Mouse (Mus musculus): Measurements from ENCODE around the gene Cldn10. TPM values are rescaled to one million over a fixed set of nuclear protein-coding genes. Genes with fewer than 3 reads are reported as not detected.
"Not testable (repeated sequence)": the region's sequence is repeated elsewhere in the genome, so short reads cannot be mapped to it uniquely, and the experiment has no call there.

The Cldn10 gene
- total RNA-seq, 4 experiments from 2014 or later: not detected

DNA sequence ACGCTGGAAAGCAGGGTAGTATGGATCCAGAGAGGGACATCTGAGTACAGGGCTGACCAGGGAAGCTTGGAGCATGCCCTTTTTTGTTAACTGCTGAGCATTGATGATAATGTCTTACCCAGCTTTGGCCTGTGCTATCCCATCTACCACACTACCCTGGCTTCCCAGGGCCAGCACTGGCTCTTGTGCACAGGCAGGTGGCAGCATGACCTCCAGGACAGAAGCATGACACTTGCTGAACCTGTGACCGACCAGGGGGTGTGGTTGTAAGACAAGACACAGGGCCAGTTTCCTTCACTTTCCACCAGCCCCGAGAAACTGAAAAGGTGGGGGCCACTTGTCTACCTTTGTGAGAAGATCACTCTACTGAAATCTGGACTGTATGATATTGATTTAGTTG lies 5.5 kb upstream of the Cldn10 start:
- DNase-seq (ENCODE audit: low spot score in 2 of 2): no peak

DNA sequence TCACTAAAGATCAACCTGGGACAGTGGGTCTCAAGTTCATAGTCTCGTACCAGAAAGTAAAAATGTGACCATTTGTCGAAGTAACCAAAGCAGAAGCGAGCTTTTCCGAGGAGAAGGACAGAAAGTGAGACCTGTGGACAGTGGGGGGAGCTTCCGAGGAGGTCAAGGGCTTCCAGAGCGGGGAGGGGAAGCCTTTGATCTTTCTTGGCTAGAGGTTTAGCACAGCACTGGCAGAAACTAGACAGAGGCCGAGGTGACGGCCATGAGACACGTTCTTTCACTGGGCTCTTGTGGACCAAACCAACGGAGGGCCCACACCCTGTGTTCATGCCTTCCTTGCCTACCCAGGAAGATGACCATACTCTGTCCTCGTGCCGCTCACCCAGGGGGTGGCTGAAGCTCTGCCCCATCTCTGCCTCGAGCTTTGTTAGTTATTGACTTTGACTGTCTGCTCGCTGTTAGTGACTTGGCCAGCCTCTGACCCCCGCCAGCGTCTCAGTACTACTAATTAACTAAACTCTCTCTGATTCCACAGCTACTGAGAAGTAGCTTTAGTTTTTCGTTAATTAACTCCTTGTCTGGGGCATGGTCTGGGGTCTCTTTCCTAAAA lies 4.3 kb upstream of the Cldn10 start:
- no peak for DNase-seq (ENCODE audit: low spot score in 2 of 2)

DNA sequence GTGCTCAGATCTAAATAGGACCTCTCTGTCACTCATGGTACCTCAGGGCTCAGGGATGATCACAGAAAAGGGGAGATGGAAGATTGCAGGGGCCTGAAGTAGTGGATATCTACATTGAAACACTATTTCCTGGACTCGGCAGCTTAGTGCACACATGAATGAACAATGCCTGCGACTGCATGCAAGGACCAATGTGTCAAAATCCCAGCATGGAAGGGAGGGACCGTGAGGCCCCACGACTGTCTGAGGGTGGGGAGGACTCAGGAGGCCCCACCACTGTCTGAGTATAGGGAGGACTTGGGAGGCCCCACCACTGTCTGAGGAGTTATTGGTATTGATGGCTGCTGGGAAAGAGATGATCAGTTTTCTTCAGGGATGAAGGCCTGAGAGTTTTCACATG lies 2.5 kb downstream of the Cldn10 start:
- DNase-seq (ENCODE audit: low spot score in 2 of 2): no peak

DNA sequence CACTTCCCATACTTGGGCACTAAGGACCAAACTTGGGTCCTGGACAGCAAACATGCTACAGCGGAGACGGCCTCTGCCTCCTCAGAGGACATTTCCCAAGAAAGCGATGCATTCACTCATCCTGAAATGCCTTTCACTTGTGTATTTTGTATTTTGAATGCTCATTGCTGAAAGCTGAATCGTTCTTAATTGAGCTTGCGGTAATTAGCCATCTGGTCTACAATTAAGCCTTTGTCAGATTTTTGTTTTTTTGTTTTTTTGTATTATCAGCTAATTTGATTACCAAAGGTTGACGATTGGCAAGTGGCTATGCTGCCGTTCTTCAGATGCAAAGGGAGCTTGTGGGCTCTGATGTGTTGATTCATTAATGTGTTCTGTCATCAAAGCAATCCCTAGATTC lies 5.2 kb downstream of the Cldn10 start:
- DNase-seq (ENCODE audit: low spot score in 2 of 2): no peak

DNA sequence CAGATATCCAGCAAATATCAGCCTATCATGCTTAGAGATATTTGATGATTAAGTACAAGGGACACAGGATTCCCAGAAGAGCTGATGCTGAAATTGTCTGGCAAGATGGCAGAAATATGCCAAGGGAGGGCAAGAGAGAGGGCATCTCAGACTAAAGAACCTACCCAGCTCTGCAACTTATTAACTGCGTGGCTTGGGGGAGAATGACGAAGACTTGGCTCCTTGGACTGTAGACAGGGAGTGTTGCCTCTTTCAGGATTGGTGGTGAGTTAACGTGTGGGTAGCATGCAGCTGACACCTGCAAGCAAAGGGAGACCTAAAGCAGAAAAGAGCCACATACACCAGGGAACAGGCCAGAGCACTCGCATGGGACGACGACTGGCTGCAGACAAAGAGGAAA lies 5.7 kb downstream of the Cldn10 start:
- DNase-seq (ENCODE audit: low spot score in 2 of 2): no peak

DNA sequence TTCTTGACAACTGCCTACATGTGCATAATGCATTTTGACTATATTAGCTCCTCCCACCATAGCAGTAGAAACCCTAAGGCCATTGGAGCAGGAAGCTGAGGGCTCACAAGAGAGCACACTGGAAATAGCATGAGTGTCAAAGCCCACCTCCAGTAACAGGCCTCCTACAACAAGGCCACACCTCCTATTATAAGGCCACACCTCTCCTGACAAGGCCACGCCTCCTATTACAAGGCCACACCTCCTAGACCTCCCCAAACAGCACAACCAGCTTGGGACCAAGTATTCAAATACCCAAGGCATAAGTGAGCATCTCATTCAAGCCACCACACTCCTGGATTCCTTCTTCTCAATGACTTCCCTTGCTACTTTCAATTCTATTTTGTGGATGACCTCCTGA lies 6.5 kb downstream of the Cldn10 start:
- no peak for DNase-seq (ENCODE audit: low spot score in 2 of 2)

DNA sequence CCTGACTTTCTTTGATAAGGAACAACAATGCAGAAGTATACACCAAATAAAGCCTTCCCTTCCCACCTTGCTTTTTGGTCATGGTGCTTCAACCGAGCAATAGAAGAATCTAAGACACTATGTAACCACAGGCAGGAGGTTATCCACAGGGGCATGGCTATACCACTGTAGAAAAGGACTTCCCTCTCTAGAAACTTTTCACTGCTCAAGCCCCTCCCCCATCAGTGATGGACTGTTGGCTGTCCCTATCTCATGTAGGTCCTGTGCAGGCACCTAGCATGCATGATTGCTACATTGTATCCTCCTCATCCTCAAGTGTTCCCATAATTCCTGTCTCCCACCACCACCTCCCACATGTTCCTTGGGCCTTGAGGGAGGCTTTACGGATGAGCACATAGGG lies 7.2 kb downstream of the Cldn10 start:
- DNase-seq (ENCODE audit: low spot score in 2 of 2): no peak

DNA sequence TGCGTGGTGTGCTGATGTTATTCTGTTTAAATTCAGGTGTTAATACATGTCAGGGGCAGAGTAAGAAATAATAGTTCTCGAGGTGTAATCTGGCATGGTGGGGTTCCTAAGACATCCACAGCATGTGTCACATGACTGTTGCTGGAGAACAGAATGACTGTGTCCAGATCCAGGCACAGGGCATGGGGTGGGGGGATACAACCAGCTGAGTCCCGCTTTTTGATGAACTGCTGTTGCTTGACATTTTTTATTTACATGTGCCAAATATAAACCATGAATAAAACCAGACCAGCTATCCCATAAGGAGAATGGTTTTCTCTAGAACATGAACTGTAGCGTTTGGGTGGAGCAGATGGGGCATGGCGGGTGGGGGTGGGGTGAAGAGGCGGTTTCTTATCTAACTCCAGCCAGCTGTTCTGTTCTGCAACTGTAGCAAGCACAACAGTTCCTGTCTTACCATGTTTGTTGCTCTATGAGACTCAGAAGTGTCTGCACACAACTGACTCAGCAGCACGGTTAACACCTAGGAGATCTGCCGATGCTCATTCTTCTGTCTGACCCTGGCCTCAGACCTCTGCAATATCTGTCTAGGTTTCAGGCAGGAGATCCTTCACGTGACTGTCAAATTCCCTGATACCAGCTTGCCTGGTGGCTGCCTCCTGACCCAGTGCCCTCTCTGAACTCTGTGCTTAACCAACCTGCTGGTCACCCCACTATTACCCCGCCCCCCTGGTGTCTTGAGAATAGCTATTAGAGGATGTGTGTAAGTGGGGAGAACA lies 8.4 kb downstream of the Cldn10 start:
- no peak for DNase-seq (ENCODE audit: low spot score in 2 of 2)

DNA sequence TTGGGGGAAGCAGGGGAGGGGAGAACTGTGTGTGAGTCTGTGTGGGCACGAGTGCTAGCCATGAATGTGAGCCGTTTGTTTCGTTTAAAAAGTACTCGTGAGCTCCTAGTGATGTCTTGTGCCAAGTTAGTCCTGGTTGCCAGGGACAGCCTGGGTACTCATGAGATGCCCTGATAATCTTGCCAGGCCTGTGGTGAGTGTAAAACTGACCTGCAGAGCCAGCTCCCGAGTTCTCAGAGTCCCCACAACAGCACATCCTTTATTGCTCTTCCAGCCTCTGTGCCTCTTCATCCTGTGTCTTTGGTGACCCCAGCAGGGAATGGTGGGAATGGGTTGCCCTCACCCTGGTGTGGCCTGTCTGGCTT lies 9.0 kb downstream of the Cldn10 start:
- no peak for DNase-seq (ENCODE audit: low spot score in 2 of 2)

DNA sequence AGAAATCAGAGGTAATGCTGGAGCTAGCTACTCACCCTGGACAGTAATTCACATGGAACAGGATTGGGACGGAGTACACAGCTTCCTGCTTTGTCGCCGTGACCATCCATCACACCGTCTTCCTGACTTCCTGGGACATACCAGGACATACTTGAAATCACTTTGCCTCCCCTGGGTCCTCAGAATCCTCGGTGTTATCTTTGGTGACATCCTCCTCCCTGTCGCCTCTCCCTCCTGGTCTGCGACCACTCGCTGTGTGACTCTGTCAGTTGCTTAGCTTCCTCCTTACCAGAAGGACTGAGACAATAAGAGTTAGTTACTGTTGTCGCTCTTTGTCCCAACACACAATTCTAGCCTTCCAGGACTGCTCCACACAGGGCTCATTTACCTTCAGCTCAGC lies 9.6 kb downstream of the Cldn10 start:
- DNase-seq (ENCODE audit: low spot score in 2 of 2): no peak

DNA sequence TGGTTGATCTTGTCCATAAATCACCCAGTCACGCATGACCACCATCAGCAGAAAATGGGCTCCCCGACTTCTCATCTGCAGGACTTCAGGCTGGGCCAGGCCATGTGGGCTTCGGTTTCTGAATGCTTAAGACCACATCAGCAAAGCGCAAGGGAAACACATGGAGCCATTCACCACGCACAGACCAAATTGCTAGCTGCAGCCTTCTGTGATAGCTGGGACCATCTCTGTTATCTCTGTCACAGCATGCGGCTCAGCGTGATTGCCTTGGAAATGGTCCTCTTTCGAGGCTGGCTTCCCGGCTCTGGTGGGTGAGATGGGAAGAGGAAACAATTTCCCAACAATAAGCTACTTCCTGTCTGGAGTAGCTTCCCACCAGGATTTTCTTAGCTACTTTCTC lies 12.2 kb downstream of the Cldn10 start:
- DNase-seq (ENCODE audit: low spot score in 2 of 2): no peak

DNA sequence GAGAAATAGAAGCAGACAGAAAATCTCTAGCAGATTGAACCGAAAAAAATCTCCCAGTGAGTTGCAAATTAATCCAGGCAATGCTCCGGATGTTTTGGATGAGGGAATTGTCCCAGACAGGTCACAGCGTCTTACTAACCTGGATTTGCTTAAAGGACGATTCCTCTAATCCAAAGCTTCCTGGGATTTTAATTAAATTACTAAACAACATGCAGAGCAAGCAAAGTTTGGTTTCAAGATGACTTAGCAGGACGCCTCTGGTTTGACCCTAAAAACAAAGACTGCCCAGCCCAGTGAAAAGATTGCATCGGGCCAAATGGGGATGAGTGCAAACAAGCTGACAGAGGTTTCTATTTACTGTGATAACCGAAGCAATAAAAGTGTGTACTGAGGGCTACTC lies 16.2 kb downstream of the Cldn10 start:
- DNase-seq (ENCODE audit: low spot score in 2 of 2): no peak

DNA sequence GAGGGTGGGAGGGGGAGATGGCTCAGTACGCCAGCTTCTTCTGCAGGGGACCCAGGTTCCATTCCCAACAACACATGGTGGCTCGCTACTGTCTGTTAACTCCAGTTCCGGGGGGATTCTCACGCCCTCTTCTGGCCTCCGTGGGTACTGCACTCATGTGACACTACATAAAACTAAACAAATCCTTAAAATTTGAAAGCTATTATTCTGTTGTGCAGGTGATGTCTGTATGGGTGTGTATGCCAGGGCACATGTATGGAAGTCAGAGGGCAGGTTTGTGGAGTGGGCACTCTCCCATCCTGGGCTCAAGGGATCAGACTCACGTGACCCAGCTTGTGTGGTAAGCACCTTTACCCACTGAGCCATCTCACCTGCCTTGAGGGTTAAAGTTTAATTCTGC lies 16.6 kb downstream of the Cldn10 start:
- DNase-seq (ENCODE audit: low spot score in 2 of 2): no peak

DNA sequence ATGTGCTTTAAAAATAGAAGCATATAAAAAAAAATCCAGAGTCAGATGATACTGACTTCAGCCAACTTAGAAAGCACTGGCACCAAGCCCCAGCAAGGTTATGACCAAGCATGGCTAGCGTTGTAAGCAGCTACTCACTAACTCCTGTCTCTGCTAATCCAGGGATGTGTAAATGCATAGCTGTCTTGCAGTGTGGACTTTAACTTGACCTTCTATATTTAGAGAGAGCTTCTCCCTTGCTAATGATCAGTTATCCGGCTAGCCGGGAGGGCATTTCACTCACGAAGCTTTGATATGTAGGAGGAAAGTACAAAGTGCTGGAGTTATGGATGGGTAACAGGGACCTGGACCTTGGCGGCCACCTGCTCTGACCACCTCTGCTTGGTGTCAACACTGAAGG lies 19.9 kb downstream of the Cldn10 start:
- peak in 1 of 2 experiments; percentile 13 for DNase-seq (ENCODE audit: low spot score in 2 of 2)

DNA sequence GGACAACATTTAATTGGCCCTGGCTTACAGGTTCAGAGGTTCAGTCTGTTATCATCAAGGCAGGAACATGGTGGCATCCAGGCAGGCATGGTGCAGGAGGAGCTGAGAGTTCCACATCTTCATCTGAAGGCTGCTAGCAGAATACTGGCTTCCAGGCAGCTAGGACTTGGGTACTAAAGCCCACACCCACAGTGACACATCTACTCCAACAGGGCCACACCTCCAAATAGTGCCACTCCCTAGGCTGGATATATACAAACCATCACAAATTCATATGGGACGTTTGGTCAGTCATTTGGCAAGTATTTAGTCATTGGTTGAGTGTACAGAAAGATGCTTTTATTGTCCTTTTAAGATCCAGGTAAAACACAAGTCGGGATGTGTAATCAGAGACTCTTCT lies 20.5 kb downstream of the Cldn10 start:
- DNase-seq (ENCODE audit: low spot score in 2 of 2): not testable (repeated sequence)

DNA sequence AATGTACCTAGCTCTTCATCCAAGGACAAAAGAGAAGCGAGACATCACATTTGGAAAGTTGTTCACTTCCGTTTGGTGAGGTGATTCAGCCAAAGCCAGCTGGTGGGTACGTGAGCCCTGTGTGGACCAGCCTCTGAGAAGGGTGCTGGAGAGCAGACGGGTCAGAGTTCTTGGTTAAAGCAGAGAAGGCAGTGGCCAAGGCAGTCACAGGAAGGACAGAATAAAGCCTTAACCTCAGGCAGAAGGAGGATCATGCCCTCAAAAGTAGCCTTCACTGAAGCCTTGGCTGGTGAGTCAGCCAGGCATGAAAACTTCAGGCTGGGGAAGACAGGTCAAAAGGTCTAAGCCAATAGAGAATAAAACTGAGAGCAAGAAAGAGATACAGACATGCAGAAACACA lies 22.0 kb downstream of the Cldn10 start:
- no peak for DNase-seq (ENCODE audit: low spot score in 2 of 2)

DNA sequence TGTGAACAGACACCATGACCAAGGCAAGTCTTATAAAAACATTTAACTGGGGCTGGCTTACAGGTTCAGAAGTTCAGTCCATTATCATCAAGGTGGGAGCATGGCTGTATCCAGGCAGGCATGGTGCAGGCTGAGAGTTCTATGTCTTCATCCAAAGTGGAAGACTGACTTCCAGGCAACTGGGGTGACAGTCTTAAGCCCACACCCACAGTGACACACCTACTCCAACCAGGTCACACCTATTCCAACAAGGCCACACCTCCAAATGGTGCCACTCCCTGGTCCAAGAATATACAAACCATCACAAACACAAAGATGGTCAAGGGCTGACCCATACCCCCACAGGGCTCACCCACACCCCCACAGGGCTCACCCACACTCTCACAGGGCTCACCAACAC lies 23.5 kb downstream of the Cldn10 start:
- DNase-seq (ENCODE audit: low spot score in 2 of 2): not testable (repeated sequence)

DNA sequence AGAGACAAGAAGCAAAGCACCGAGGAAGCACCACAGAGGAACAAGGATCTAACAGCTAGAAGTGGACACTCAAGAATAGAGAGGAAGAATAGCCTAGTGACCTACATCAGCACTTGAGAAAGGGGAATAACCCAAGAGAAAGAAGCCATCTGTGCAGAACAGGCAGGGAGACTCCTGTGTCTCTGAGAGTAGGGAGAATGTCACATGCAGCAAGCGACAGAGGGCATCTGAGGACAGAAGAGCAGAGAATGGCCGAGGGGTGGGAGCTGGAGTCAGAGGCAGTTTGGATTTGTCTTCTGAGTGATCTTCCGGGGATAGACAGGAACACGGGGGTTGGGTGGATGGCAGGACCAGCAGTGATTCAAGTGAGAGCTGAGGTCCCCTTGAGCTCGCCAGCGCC lies 25.4 kb downstream of the Cldn10 start:
- DNase-seq (ENCODE audit: low spot score in 2 of 2): no peak

DNA sequence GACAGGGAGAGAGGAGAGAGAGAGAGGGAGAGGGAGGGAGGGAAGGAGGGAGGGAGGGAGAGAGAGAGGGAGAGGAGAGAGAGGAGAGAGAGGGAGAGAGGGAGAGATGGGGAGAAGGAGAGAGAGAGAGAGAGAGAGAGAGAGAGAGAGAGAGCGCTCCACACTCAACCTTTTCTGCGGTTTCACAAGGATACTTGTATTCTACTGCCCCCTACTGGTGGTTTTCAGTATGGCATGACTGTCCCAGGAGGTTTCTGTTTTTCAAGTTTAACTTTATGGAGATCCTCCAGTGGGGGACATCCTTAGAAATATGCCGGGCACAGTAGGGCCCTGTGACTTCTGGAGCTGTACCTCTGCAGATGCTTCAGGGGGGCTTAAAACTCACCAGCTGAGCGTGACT lies 28.8 kb downstream of the Cldn10 start:
- DNase-seq (ENCODE audit: low spot score in 2 of 2): no peak

DNA sequence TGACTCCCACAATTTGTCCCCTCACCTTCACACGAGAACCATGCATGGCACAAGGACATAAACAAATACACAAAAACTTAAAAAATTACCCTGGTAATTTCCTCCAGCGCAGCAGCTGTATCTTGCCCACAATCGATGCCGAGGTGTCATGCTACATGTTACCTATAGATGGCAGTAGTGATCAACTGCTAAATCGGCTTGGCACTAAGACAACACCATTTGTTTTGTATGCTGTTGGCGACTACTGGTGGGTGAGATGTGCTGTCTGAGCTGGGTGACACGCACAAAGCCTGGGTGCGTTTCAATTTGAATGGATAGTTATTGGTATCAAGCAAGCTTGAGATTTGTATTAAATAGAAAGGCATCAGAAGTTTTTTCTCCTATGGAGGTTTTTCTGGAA lies 32.4 kb downstream of the Cldn10 start:
- peak; percentile 10 to 12 for DNase-seq (ENCODE audit: low spot score in 2 of 2)

DNA sequence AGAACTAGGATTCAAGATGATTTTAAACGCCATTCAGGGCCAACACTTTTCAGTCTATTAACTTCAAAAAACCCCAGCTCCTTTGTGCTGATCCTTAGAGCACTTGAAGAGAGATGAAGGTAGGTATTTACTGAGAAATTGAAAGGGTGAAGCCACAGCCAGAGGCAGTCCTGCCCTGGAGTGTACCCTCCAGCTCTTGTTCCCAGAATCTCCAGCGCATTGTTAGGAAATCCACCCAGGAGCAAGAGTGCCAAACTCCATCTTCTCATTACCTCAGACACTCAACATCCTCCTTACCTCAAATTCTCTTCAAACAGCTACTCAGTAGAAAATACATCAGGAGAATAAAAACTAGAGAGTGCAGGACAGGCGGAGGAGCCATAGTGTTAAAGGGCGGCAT lies 35.1 kb downstream of the Cldn10 start:
- no peak for DNase-seq (ENCODE audit: low spot score in 2 of 2)

DNA sequence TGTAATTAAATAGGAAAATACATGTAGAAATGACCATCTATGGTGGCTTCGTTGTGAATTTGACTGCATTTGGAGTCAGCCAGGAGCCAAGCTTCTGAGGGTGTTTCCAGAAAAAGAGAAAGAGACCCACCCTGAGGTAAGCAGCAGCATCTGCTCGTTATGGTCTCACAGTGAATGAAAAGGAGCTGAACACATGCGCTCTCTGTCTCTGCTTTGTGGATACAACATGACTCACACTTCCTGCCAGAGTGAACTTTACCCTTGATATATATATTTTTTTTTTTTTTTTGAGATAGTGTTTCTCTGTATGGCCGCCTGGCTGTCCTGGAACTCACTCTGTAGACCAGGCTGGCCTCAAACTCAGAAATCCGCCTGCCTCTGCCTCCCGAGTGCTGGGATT lies 35.6 kb downstream of the Cldn10 start:
- DNase-seq (ENCODE audit: low spot score in 2 of 2): no peak

DNA sequence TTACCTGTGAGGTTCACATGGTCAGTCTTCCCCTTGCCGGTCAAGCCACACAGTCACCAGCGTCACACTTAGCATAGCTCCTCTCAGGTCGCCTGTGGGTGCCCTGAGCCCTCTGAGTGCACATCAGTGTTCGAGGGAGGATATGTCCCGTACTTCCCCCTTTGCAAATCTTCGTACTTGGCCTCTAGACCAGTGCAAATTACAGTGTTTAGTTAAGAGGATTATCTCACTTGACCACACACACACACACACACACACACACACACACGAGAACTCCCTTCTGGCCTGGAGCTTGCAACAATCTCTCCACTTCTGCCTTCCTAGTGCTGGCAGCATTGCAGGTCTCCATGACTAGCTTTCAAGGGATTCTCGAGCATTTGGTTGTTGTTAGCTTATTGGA lies 38.6 kb downstream of the Cldn10 start:
- no peak for DNase-seq (ENCODE audit: low spot score in 2 of 2)

All from gastrocnemius, adult 8-10 months (tissue).